Mouse (Mus musculus): ENCODE data around the gene Lyst. TPM values are rescaled to one million over a fixed set of nuclear protein-coding genes. Genes with fewer than 3 reads are reported as not detected.

Gene Lyst
- total and polyA plus RNA-seq, 2 experiments from 2014 or later = 1.9 to 6.3 TPM

DNA sequence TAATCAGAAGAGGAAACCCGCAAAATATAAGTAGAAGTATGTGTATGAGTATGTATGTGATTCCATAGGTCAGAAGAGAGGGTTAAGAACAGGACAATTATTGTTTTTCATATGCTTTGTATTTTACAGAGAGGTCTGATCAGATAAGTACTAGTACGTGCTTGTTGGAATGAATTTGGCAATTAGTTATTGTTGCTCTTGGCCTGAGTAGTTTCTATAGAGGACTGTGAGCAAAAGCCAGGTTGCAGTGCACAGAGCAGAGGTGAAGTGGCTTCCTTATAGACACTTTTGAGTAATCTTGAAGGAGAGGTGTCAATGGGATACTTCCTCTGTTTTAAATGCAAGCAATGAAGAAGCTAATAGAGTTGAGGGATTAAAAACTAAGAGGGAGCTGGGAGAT, 7.7 kb downstream of the Lyst start:
- 45% methylated on average over 2 of the region's 2 CpGs for WGBS
- H3K4me1 ChIP-seq (ENCODE audit: control insufficient read depth, insufficient read depth) = no peaks in the 10 kb centered on the region
- H3K27ac ChIP-seq (ENCODE audit: low read depth) = no peak overlapping the region
- no peaks in the 10 kb centered on the region for H3K9me3 ChIP-seq (replicated peaks; ENCODE audit: control insufficient read depth, low read length)
- ATAC-seq (ENCODE audit: insufficient read depth, low read depth) = no peak
- H3K4me2 ChIP-seq (ENCODE audit: low read depth, low read length) = no peak overlapping the region
- no peaks in the 10 kb centered on the region for H3K36me3 ChIP-seq (replicated peaks; ENCODE audit: control insufficient read depth, insufficient read depth, low read length)
- no peak overlapping the region for H3K9ac ChIP-seq (replicated peaks; ENCODE audit: low read depth, low read length)
- DNase-seq (ENCODE audit: low spot score) = no peak
- no peak overlapping the region for H3K4me3 ChIP-seq (ENCODE audit: low read depth, low read length)
- TF ChIP-seq EP300 (IDR thresholded peaks at IDR 0.05; ENCODE audit: low read depth) (no peak), CTCF (IDR thresholded peaks at IDR 0.05; ENCODE audit: low read depth) (no peak)
- no peaks in the 10 kb centered on the region for H3K27me3 ChIP-seq (ENCODE audit: control insufficient read depth, insufficient read depth, low read length)

DNA sequence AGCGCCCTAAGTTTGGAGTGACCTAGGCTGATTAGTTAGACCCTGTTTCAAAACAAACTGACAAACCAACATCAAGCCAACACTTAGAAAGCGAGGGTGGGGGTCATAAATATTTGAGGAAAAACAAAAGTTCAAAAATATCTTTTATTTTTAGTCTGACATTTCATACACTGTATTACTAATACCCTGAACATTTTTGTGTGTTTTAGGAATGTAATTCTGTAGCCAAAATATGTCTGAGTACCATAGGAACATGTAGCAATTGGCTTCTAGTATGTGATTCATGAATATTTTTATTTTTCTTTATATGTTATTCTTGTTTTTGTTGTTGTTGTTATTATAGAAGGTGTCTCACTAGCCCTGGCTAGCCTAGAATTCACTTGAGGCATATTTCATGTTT, 11.2 kb downstream of the Lyst start:
- no peaks in the 10 kb centered on the region for H3K36me3 ChIP-seq (replicated peaks; ENCODE audit: control insufficient read depth, insufficient read depth, low read length)
- H3K9me3 ChIP-seq (replicated peaks; ENCODE audit: control insufficient read depth, low read length) = no peaks in the 10 kb centered on the region
- no peak for DNase-seq (ENCODE audit: low spot score)
- no peaks in the 10 kb centered on the region for H3K4me1 ChIP-seq (ENCODE audit: control insufficient read depth, insufficient read depth)
- 86% methylated on average over 2 of the region's 2 CpGs for WGBS
- H3K4me2 ChIP-seq (ENCODE audit: low read depth, low read length) = no peak overlapping the region
- ATAC-seq (ENCODE audit: insufficient read depth, low read depth) = no peak
- H3K9ac ChIP-seq (replicated peaks; ENCODE audit: low read depth, low read length) = no peak overlapping the region
- no peaks in the 10 kb centered on the region for H3K27me3 ChIP-seq (ENCODE audit: control insufficient read depth, insufficient read depth, low read length)
- TF ChIP-seq EP300 (IDR thresholded peaks at IDR 0.05; ENCODE audit: low read depth) (no peak), CTCF (IDR thresholded peaks at IDR 0.05; ENCODE audit: low read depth) (no peak)
- no peak overlapping the region for H3K4me3 ChIP-seq (ENCODE audit: low read depth, low read length)
- no peak overlapping the region for H3K27ac ChIP-seq (ENCODE audit: low read depth)

- DNase-seq (ENCODE audit: low spot score) (no peak), ATAC-seq (ENCODE audit: insufficient read depth, low read depth) (no peak)
- H3K4me1 ChIP-seq (ENCODE audit: control insufficient read depth, insufficient read depth) = no peaks in the 10 kb centered on the region
- no peak overlapping the region for H3K27ac ChIP-seq (ENCODE audit: low read depth)
- H3K9me3 ChIP-seq (replicated peaks; ENCODE audit: control insufficient read depth, low read length) = no peaks in the 10 kb centered on the region
- H3K9ac ChIP-seq (replicated peaks; ENCODE audit: low read depth, low read length) = no peak overlapping the region
- TF ChIP-seq CTCF (IDR thresholded peaks at IDR 0.05; ENCODE audit: low read depth) = no peak
- no peak for TF ChIP-seq EP300 (IDR thresholded peaks at IDR 0.05; ENCODE audit: low read depth)
- no peak overlapping the region for H3K4me2 ChIP-seq (ENCODE audit: low read depth, low read length)
- H3K27me3 ChIP-seq (ENCODE audit: control insufficient read depth, insufficient read depth, low read length) = no peaks in the 10 kb centered on the region
- no peak overlapping the region for H3K4me3 ChIP-seq (ENCODE audit: low read depth, low read length)
- H3K36me3 ChIP-seq (replicated peaks; ENCODE audit: control insufficient read depth, insufficient read depth, low read length) = no peaks in the 10 kb centered on the region
These were observed 16.0 kb downstream of the Lyst start for GRCm38 (mm10) chr13:13606149-13606548.

GRCm38 (mm10) chr13:13608311-13608710, 18.1 kb downstream of the Lyst start:
- Histone ChIP-seq H3K27ac (ENCODE audit: low read depth) (no peak overlapping the region), H3K9ac (replicated peaks; ENCODE audit: low read depth, low read length) (no peak overlapping the region), H3K36me3 (replicated peaks; ENCODE audit: control insufficient read depth, insufficient read depth, low read length) (no peaks in the 10 kb centered on the region), H3K27me3 (ENCODE audit: control insufficient read depth, insufficient read depth, low read length) (no peaks in the 10 kb centered on the region), H3K4me1 (ENCODE audit: control insufficient read depth, insufficient read depth) (no peaks in the 10 kb centered on the region), H3K9me3 (replicated peaks; ENCODE audit: control insufficient read depth, low read length) (no peaks in the 10 kb centered on the region), H3K4me2 (ENCODE audit: low read depth, low read length) (no peak overlapping the region), H3K4me3 (ENCODE audit: low read depth, low read length) (no peak overlapping the region)
- ATAC-seq (ENCODE audit: insufficient read depth, low read depth) = no peak
- TF ChIP-seq CTCF (IDR thresholded peaks at IDR 0.05; ENCODE audit: low read depth) = no peak
- DNase-seq (ENCODE audit: low spot score) = no peak
- WGBS = 54% methylated on average over 1 of the region's 1 CpGs

DNA sequence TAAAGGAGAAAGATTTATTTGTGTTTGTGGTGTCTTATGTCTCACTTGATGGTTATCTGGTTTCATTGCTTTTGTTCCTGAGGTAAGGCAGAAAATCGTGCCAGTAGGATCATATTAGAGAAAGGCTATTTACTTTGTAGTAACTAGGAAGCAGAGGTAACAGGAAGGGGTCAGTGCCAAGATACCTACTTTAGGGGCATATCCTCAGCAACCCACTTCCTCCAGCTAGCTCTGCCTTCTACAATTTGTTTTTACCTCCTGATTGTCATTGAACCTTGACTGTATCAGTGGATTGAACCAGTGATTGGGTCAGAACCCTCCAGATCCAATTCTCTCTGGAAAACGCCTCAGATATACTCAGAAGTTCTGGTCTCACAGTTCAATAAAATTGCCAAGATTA, 19.5 kb downstream of the Lyst start:
- TF ChIP-seq CTCF (IDR thresholded peaks at IDR 0.05; ENCODE audit: low read depth) (no peak), EP300 (IDR thresholded peaks at IDR 0.05; ENCODE audit: low read depth) (no peak)
- WGBS = 71% methylated on average over 2 of the region's 2 CpGs
- no peak for DNase-seq (ENCODE audit: low spot score)

GRCm38 (mm10) chr13:13612882-13613281, 22.7 kb downstream of the Lyst start:
- Histone ChIP-seq H3K9ac (replicated peaks; ENCODE audit: low read depth, low read length) (no peak overlapping the region), H3K27me3 (ENCODE audit: control insufficient read depth, insufficient read depth, low read length) (no peaks in the 10 kb centered on the region), H3K9me3 (replicated peaks; ENCODE audit: control insufficient read depth, low read length) (no peaks in the 10 kb centered on the region), H3K36me3 (replicated peaks; ENCODE audit: control insufficient read depth, insufficient read depth, low read length) (peaks cover 12% of the 10 kb centered on the region; the same call in 1 of the 2 replicates), H3K27ac (ENCODE audit: low read depth) (no peak overlapping the region), H3K4me1 (ENCODE audit: control insufficient read depth, insufficient read depth) (no peaks in the 10 kb centered on the region), H3K4me3 (ENCODE audit: low read depth, low read length) (no peak overlapping the region), H3K4me2 (ENCODE audit: low read depth, low read length) (no peak overlapping the region)
- 89% methylated on average over 1 of the region's 1 CpGs for WGBS
- DNase-seq (ENCODE audit: low spot score) (peak; percentile 58), ATAC-seq (ENCODE audit: insufficient read depth, low read depth) (peak; percentile 72; the same call in 1 of the 2 replicates)
- TF ChIP-seq CTCF (IDR thresholded peaks at IDR 0.05; ENCODE audit: low read depth) (peak; percentile 67), EP300 (IDR thresholded peaks at IDR 0.05; ENCODE audit: low read depth) (no peak)

More for the DNA sequence above, 19.5 kb downstream of the Lyst start:
- H3K4me1 ChIP-seq (ENCODE audit: control insufficient read depth, insufficient read depth) = no peaks in the 10 kb centered on the region
- H3K36me3 ChIP-seq (replicated peaks; ENCODE audit: control insufficient read depth, insufficient read depth, low read length) = no peaks in the 10 kb centered on the region
- H3K4me2 ChIP-seq (ENCODE audit: low read depth, low read length) = no peak overlapping the region
- no peak for ATAC-seq (ENCODE audit: insufficient read depth, low read depth)
- H3K4me3 ChIP-seq (ENCODE audit: low read depth, low read length) = no peak overlapping the region
- no peaks in the 10 kb centered on the region for H3K27me3 ChIP-seq (ENCODE audit: control insufficient read depth, insufficient read depth, low read length)
- no peaks in the 10 kb centered on the region for H3K9me3 ChIP-seq (replicated peaks; ENCODE audit: control insufficient read depth, low read length)
- H3K27ac ChIP-seq (ENCODE audit: low read depth) = no peak overlapping the region
- H3K9ac ChIP-seq (replicated peaks; ENCODE audit: low read depth, low read length) = no peak overlapping the region

Measured in heart, postnatal 0 days (tissue).